9 mouse cellular contexts compared by ENCODE assay signal in the genomic region with DNA sequence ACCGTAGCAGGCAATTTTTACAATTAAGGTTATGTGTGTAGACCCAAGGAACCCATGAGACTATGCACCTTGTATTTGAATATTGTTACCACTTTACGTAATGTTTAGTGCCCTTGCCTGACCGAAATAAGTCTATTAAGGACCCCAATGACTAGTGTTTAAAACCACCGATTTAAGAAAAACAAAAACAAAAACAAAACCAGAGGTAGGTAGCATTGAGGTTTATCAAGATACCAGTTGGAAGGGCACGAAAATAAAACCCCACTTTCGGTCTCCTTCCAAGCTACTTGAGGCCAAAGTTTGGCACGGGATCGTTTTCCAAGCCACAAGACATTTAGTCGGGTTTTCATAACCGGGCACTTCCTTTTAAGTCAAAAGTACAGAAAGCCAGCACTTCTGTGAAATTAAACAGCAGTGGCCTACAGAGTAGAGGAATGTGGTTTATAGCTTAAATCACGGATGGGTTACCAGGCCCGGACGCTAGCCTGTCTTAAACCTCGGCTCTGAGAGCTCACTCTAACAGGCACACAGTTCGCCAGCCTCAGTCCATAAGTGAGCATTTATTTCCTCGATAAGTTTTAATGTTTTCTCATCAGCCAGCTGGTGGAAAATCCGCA. TPM values are rescaled to one million over a fixed set of nuclear protein-coding genes. Genes with fewer than 3 reads are reported as not detected.
DNase-seq lines count a peak whose midpoint lies in the region; ATAC-seq lines count a peak whose summit lies in the region.
"Had no signal": no experiment of that assay in that cellular context is flagged by ENCODE, and none has a peak within 500 bp of the region (broad histone marks: within the 10 kb centered on the region; RNA-seq: fewer than 3 reads in every experiment).

No protein-coding gene starts in this region.

- no peak overlapping the region for H3K4me2 ChIP-seq in hindbrain, embryonic 16.5 days (ENCODE audit: low read length)

- no peak overlapping the region for H3K27ac ChIP-seq in hindbrain, embryonic 16.5 days (ENCODE audit: low read depth, low read length)

- peaks cover 66% of the 10 kb centered on the region for H3K27me3 ChIP-seq in hindbrain, embryonic 16.5 days (replicated peaks; ENCODE audit: control insufficient read depth, insufficient read depth, low read length)

- no peaks in the 10 kb centered on the region for H3K9me3 ChIP-seq in hindbrain, embryonic 16.5 days (ENCODE audit: control insufficient read depth, low read length)

- peak overlapping the region; percentile 15 for H3K4me3 ChIP-seq in hindbrain, embryonic 16.5 days (ENCODE audit: low read length)

- no peak overlapping the region for H3K9ac ChIP-seq in hindbrain, embryonic 16.5 days (ENCODE audit: low read depth, low read length)

- H3K4me1 ChIP-seq in hindbrain, embryonic 16.5 days (ENCODE audit: control insufficient read depth, insufficient read depth, low read depth, low read length): peaks cover 4% of the 10 kb centered on the region

- H3K36me3 ChIP-seq in hindbrain, embryonic 16.5 days (ENCODE audit: control insufficient read depth, insufficient read depth, low read length): no peaks in the 10 kb centered on the region

- WGBS in hindbrain, embryonic 16.5 days: 4% methylated on average over 17 of the region's 17 CpGs

- peak; percentile 20 to 36 for DNase-seq in kidney, postnatal 4 days
- no peak for DNase-seq in kidney, postnatal 36 days
- DNase-seq in embryo, embryonic 10 days (ENCODE audit: low spot score): peak; percentile 59
- peak; percentile 46 for DNase-seq in neural tube, embryonic 10.5 days (ENCODE audit: extremely low spot score, low spot score)
- no peak for DNase-seq in adrenal gland, postnatal 4 days (ENCODE audit: low spot score in 2 of 2)
- DNase-seq in cerebellum, adult 9-10 months: no peak

- ATAC-seq in hindbrain, embryonic 16.5 days: no peak
- ATAC-seq in megakaryocyte, adult 5-6 weeks (ENCODE audit: poor library complexity, severe bottlenecking): no peak
- ATAC-seq: activated CD4-positive, CD25-positive, alpha-beta regulatory T cell, adult 4 months had no signal

RNA-seq across cellular contexts. Expression of a gene that starts 2.6 kb away (rescaled TPM):
- polyA plus RNA-seq in hindbrain, embryonic 16.5 days (2015; fragmentation: Nextera tagmentation; extraction: Ambion mirVana): 2.9 and 5.0 TPM in 2 replicates
- 100 to 1,000 TPM; 179 to 231 TPM for total RNA-seq in adrenal gland, postnatal 4 days (2021)
- not detected in 2 replicates for total RNA-seq in megakaryocyte, adult 5-6 weeks (2015)
- not detected in 2 replicates for total RNA-seq in megakaryocyte, adult 5-6 weeks (2017)
- polyA plus RNA-seq: activated CD4-positive, CD25-positive, alpha-beta regulatory T cell, adult 4 months had no signal

Comparison
In these comparisons a context has a peak if more than half of its experiments do, and no peak if none do; other contexts are left out.
1. DNase-seq: peak in kidney, postnatal 4 days (2 of 2), embryo, embryonic 10 days (single experiment) and neural tube, embryonic 10.5 days (single experiment); none in kidney, postnatal 36 days (0 of 2), adrenal gland, postnatal 4 days (0 of 2) and cerebellum, adult 9-10 months (single experiment).
2. RNA of a gene that starts 2.6 kb away (total RNA-seq): 179 to 231 TPM in adrenal gland, postnatal 4 days; not detected in megakaryocyte, adult 5-6 weeks; every median in the first group is over 100 times any median in the second.